Mouse (Mus musculus): ENCODE data around the gene Kcna7. TPM values are rescaled to one million over a fixed set of nuclear protein-coding genes. Genes with fewer than 3 reads are reported as not detected.
"Not testable (repeated sequence)": the region's sequence is repeated elsewhere in the genome, so short reads cannot be mapped to it uniquely, and the experiment has no call there.

The Kcna7 gene
- total and polyA plus RNA-seq, 3 experiments: 0.16 to 3.2 (median 0.39) TPM

DNA sequence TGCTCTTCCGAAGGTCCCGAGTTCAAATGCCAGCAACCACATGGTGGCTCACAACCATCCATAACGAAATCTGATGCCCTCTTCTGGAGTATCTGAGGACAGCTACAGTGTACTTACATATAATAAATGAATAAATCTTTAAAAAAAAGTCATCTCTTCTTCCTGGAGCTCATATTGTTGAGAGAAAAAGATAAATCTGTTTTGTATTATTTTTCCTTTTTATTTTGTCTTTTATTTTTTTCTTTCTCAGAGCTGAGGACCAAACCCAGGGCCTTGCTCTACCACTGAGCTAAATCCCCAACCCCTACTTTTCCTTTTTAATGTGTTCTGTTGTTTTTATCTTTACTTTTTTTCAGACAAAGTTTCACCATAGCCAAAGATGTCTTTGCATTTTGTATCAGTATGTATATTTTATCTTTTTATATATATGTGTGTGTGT lies 9.1 kb upstream of the Kcna7 start:
- peak in 1 of 2 experiments; percentile 30; a peak in 2 of 4 replicates for TF ChIP-seq CTCF (conservative IDR thresholded peaks at IDR 0.05 in 1 of 2, IDR thresholded peaks at IDR 0.05 in 1 of 2; ENCODE audit: low read depth in 2 of 2, low read length in 2 of 2)
- H3K9me3 ChIP-seq (replicated peaks; ENCODE audit: low read length); H3K27me3 ChIP-seq (replicated peaks); H3K4me2 ChIP-seq (ENCODE audit: insufficient read depth, low read depth, poor library complexity, severe bottlenecking); dilution Hi-C loops (cut with MboI; ENCODE audit: extremely low pct_ligation_motif_present, extremely low pct_unique_long_range_greater_than_20kb, low sequenced_read_pairs); DNase-seq (ENCODE audit: extremely low read depth): not testable (repeated sequence)
- Histone ChIP-seq H3K9ac (ENCODE audit: insufficient read depth, low read depth) (peak overlapping the region; percentile 68), H3K4me1 (ENCODE audit: control insufficient read depth in 1 of 2, insufficient read depth in 2 of 2) (peaks cover 0 to 24% of the 10 kb centered on the region in 2 experiments; a peak in 2 of 4 replicates), H3K79me2 (replicated peaks; ENCODE audit: control insufficient read depth, extremely low read depth, insufficient read depth, poor library complexity, severe bottlenecking) (peaks cover 39% of the 10 kb centered on the region), H3K36me3 (replicated peaks in 1 of 2; ENCODE audit: control insufficient read depth in 1 of 2, insufficient read depth in 1 of 2, low read length in 1 of 2) (peaks cover 19 to 32% of the 10 kb centered on the region in 2 experiments), H3K27ac (ENCODE audit: insufficient read depth, low read depth) (peak overlapping the region; percentile 74; the same call in 1 of the 2 replicates), H3K4me3 (replicated peaks in 1 of 3; ENCODE audit: low read depth in 2 of 3, low read length in 2 of 3, poor library complexity in 1 of 3) (peak overlapping the region; percentile 61 to 89 (median 64))
- in situ Hi-C loops (cut with MboI; ENCODE audit: low pct_ligation_motif_present, low pct_unique_long_range_greater_than_20kb, low sequenced_read_pairs): loop anchor here (10.0 kb wide), 1 partner anchor 92 kb away; no protein-coding TSS in a partner anchor

DNA sequence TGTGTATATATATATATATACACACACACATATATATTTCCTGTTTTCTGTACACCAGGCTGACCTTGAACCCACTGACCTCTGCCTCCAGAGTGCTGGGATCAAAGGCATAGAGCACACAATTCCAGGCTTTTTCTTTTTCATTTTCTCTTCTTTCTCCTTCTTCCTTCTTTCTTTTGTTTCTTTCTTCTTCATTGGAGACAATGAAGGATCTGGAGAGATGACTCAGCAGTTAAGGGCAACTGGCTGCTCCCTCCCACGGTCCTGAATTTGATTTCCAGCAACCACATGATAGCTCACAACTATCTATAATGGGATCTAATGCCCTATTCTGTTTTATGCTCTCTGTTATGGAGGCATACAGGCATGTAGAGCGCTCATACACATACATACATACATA lies 8.7 kb upstream of the Kcna7 start:
- Histone ChIP-seq H3K79me2 (replicated peaks; ENCODE audit: control insufficient read depth, extremely low read depth, insufficient read depth, poor library complexity, severe bottlenecking) (peaks cover 36% of the 10 kb centered on the region), H3K4me1 (ENCODE audit: control insufficient read depth in 1 of 2, insufficient read depth in 2 of 2) (peaks cover 0 to 23% of the 10 kb centered on the region in 2 experiments; a peak in 2 of 4 replicates), H3K4me2 (ENCODE audit: insufficient read depth, low read depth, poor library complexity, severe bottlenecking) (no peak overlapping the region), H3K9ac (ENCODE audit: insufficient read depth, low read depth) (no peak overlapping the region; the same call in 1 of the 2 replicates), H3K4me3 (replicated peaks in 1 of 3; ENCODE audit: low read depth in 2 of 3, low read length in 2 of 3, poor library complexity in 1 of 3) (no peak overlapping the region), H3K9me3 (replicated peaks; ENCODE audit: low read length) (no peaks in the 10 kb centered on the region), H3K27ac (ENCODE audit: insufficient read depth, low read depth) (no peak overlapping the region), H3K27me3 (replicated peaks) (no peaks in the 10 kb centered on the region), H3K36me3 (replicated peaks in 1 of 2; ENCODE audit: control insufficient read depth in 1 of 2, insufficient read depth in 1 of 2, low read length in 1 of 2) (peaks cover 16 to 28% of the 10 kb centered on the region in 2 experiments)
- TF ChIP-seq MXI1 (IDR thresholded peaks at IDR 0.05; ENCODE audit: low read depth, low read length): no peak
- TF ChIP-seq CHD2 (IDR thresholded peaks at IDR 0.05; ENCODE audit: low read length): no peak
- TF ChIP-seq MAFK (IDR thresholded peaks at IDR 0.05; ENCODE audit: insufficient replicate concordance, low read length): peak; percentile 56
- no peak for TF ChIP-seq POLR2A (IDR thresholded peaks at IDR 0.05; ENCODE audit: low read depth, low read length)
- TF ChIP-seq ZC3H11A (IDR thresholded peaks at IDR 0.05; ENCODE audit: low read depth, low read length): no peak
- no peak for DNase-seq (ENCODE audit: extremely low read depth)
- in situ Hi-C loops (cut with MboI; ENCODE audit: low pct_ligation_motif_present, low pct_unique_long_range_greater_than_20kb, low sequenced_read_pairs) (loop anchor here (10.0 kb wide), 1 partner anchor 92 kb away; no protein-coding TSS in a partner anchor), dilution Hi-C loops (cut with MboI; ENCODE audit: extremely low pct_ligation_motif_present, extremely low pct_unique_long_range_greater_than_20kb, low sequenced_read_pairs) (no loop called here)

DNA sequence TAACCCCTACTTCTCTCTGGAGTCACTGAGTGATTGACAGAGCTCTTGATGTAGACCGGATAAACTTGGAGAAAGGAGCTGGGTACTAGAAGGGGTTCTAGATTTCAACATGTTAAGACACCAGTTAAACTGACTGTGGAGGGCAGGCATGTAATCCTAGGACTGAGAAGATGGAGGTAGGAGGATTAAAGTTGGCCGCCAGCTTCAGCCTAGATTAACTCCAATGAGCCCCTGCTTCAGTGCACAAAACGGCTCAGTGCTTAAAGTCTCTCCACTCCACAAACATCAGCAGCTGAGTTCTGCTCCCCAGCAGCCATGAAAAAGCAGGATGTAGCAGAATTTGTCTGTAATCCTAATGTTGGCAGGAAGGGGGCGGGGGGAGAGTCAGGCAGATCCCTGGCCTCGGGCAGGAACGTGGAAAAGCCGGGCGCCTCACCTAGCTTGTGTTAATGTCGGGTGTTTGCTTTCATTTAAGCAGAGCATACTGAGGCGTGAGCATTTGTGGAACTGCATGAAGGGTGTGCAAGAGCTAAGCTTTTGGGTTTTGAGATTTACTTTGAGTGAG lies 3.9 kb upstream of the Kcna7 start:
- in situ Hi-C loops (cut with MboI; ENCODE audit: low pct_ligation_motif_present, low pct_unique_long_range_greater_than_20kb, low sequenced_read_pairs): no loop called here
- H3K27ac ChIP-seq (ENCODE audit: insufficient read depth, low read depth): no peak overlapping the region
- dilution Hi-C loops (cut with MboI; ENCODE audit: extremely low pct_ligation_motif_present, extremely low pct_unique_long_range_greater_than_20kb, low sequenced_read_pairs): no loop called here
- no peak overlapping the region for H3K4me3 ChIP-seq (replicated peaks in 1 of 3; ENCODE audit: low read depth in 2 of 3, low read length in 2 of 3, poor library complexity in 1 of 3)
- H3K4me1 ChIP-seq (ENCODE audit: control insufficient read depth in 1 of 2, insufficient read depth in 2 of 2): peaks cover 0 to 13% of the 10 kb centered on the region in 2 experiments; a peak in 2 of 4 replicates
- no peak overlapping the region for H3K4me2 ChIP-seq (ENCODE audit: insufficient read depth, low read depth, poor library complexity, severe bottlenecking)
- TF ChIP-seq ELF1 (IDR thresholded peaks at IDR 0.05; ENCODE audit: low read depth, low read length): no peak
- TF ChIP-seq JUN (IDR thresholded peaks at IDR 0.05; ENCODE audit: insufficient read depth, low read depth, low read length): no peak
- no peak for TF ChIP-seq NRF1 (IDR thresholded peaks at IDR 0.05; ENCODE audit: low read depth, low read length)
- TF ChIP-seq JUND (conservative IDR thresholded peaks at IDR 0.05; ENCODE audit: low read depth, low read length): no peak
- no peak for TF ChIP-seq TCF12 (IDR thresholded peaks at IDR 0.05; ENCODE audit: low read depth, low read length)
- TF ChIP-seq BHLHE40 (IDR thresholded peaks at IDR 0.05; ENCODE audit: low read depth, low read length): no peak
- TF ChIP-seq MYC (IDR thresholded peaks at IDR 0.05; ENCODE audit: low read depth, low read length): no peak
- no peak for TF ChIP-seq CHD1 (IDR thresholded peaks at IDR 0.05; ENCODE audit: low read depth, low read length)
- TF ChIP-seq TBP (conservative IDR thresholded peaks at IDR 0.05; ENCODE audit: low read depth, low read length): no peak
- TF ChIP-seq RAD21 (IDR thresholded peaks at IDR 0.05; ENCODE audit: low read depth, low read length): no peak
- no peak for TF ChIP-seq ETS1 (conservative IDR thresholded peaks at IDR 0.05; ENCODE audit: low read depth, low read length)
- TF ChIP-seq GABPA (IDR thresholded peaks at IDR 0.05; ENCODE audit: insufficient replicate concordance, low read depth, low read length): no peak
- TF ChIP-seq ZC3H11A (IDR thresholded peaks at IDR 0.05; ENCODE audit: low read depth, low read length): no peak
- TF ChIP-seq RCOR1 (conservative IDR thresholded peaks at IDR 0.05; ENCODE audit: low read depth, low read length): no peak
- TF ChIP-seq EP300 (IDR thresholded peaks at IDR 0.05; ENCODE audit: low read length): no peak
- TF ChIP-seq CHD2 (IDR thresholded peaks at IDR 0.05; ENCODE audit: low read length): no peak
- TF ChIP-seq ZNF384 (IDR thresholded peaks at IDR 0.05; ENCODE audit: low read depth, low read length): no peak
- TF ChIP-seq POLR2A (IDR thresholded peaks at IDR 0.05; ENCODE audit: low read depth, low read length): no peak
- peaks cover 15% of the 10 kb centered on the region for H3K27me3 ChIP-seq (replicated peaks)
- no peak overlapping the region for H3K9ac ChIP-seq (ENCODE audit: insufficient read depth, low read depth)
- DNase-seq (ENCODE audit: extremely low read depth): no peak
- H3K9me3 ChIP-seq (replicated peaks; ENCODE audit: low read length): peaks cover 4% of the 10 kb centered on the region
- H3K79me2 ChIP-seq (replicated peaks; ENCODE audit: control insufficient read depth, extremely low read depth, insufficient read depth, poor library complexity, severe bottlenecking): no peaks in the 10 kb centered on the region
- no peaks in the 10 kb centered on the region for H3K36me3 ChIP-seq (replicated peaks in 1 of 2; ENCODE audit: control insufficient read depth in 1 of 2, insufficient read depth in 1 of 2, low read length in 1 of 2)
